Mouse (Mus musculus): Measurements from ENCODE around the gene Zfp93. TPM values are rescaled to one million over a fixed set of nuclear protein-coding genes. Genes with fewer than 3 reads are reported as not detected.

Gene Zfp93
- polyA plus RNA-seq, 1 experiment from 2014 or later, result 1.2 TPM

- DNase-seq, result no peak
- no peak overlapping the region for H3K27ac ChIP-seq (ENCODE audit: low read depth)
- no peak for TF ChIP-seq EP300 (IDR thresholded peaks at IDR 0.05; ENCODE audit: low read depth)
- TF ChIP-seq CTCF (IDR thresholded peaks at IDR 0.05; ENCODE audit: low read depth), result no peak
- H3K9ac ChIP-seq (replicated peaks), result peak overlapping the region; percentile 36
- H3K36me3 ChIP-seq (replicated peaks; ENCODE audit: insufficient read depth, low read length), result no peaks in the 10 kb centered on the region
- peak overlapping the region; percentile 55 for H3K4me3 ChIP-seq (ENCODE audit: low read depth, low read length)
- peaks cover 13% of the 10 kb centered on the region for H3K4me1 ChIP-seq (ENCODE audit: insufficient read depth)
- ATAC-seq, result peak; percentile 47
- peak overlapping the region; percentile 81 for H3K4me2 ChIP-seq (ENCODE audit: low read depth, low read length)
- WGBS (ENCODE audit: insufficient replicate concordance), result 28% methylated on average over 28 of the region's 29 CpGs
- H3K27me3 ChIP-seq (ENCODE audit: insufficient read depth, low read length), result no peaks in the 10 kb centered on the region
- H3K9me3 ChIP-seq (ENCODE audit: low read length), result no peaks in the 10 kb centered on the region
Measured at GRCm38 (mm10) chr7:24315726-24316566, 45.7 kb downstream of the Zfp93 start.

GRCm38 (mm10) chr7:24316567-24317092, 46.4 kb downstream of the Zfp93 start, which contains the start of gene Zfp94:
Gene Zfp94, minus strand, starts transcription at chr7:24316666.
- no peak for TF ChIP-seq CTCF (IDR thresholded peaks at IDR 0.05; ENCODE audit: low read depth)
- TF ChIP-seq EP300 (IDR thresholded peaks at IDR 0.05; ENCODE audit: low read depth), result no peak
- Histone ChIP-seq H3K27me3 (ENCODE audit: insufficient read depth, low read length) (no peaks in the 10 kb centered on the region), H3K9ac (replicated peaks) (peak within 1 kb of the TSS; percentile 36), H3K27ac (ENCODE audit: low read depth) (peak within 1 kb of the TSS; percentile 52), H3K36me3 (replicated peaks; ENCODE audit: insufficient read depth, low read length) (no peaks in the 10 kb centered on the region), H3K4me3 (ENCODE audit: low read depth, low read length) (peak within 1 kb of the TSS; percentile 55), H3K9me3 (ENCODE audit: low read length) (no peaks in the 10 kb centered on the region), H3K4me1 (ENCODE audit: insufficient read depth) (peaks cover 13% of the 10 kb centered on the region), H3K4me2 (ENCODE audit: low read depth, low read length) (peak within 1 kb of the TSS; percentile 81)
- ATAC-seq (peak; percentile 98), DNase-seq (peak; percentile 91)
- under 1% methylated on average over 33 of the region's 33 CpGs for WGBS (ENCODE audit: insufficient replicate concordance)

- Histone ChIP-seq H3K4me3 (ENCODE audit: low read depth, low read length) (no peak overlapping the region), H3K4me2 (ENCODE audit: low read depth, low read length) (no peak overlapping the region), H3K9me3 (ENCODE audit: low read length) (peaks cover 2% of the 10 kb centered on the region; the same call in 1 of the 2 replicates), H3K9ac (replicated peaks) (no peak overlapping the region), H3K36me3 (replicated peaks; ENCODE audit: insufficient read depth, low read length) (no peaks in the 10 kb centered on the region), H3K4me1 (ENCODE audit: insufficient read depth) (peaks cover 13% of the 10 kb centered on the region), H3K27me3 (ENCODE audit: insufficient read depth, low read length) (no peaks in the 10 kb centered on the region), H3K27ac (ENCODE audit: low read depth) (no peak overlapping the region)
- 23% methylated on average over 6 of the region's 6 CpGs for WGBS (ENCODE audit: insufficient replicate concordance)
- ATAC-seq (no peak), DNase-seq (no peak)
- TF ChIP-seq EP300 (IDR thresholded peaks at IDR 0.05; ENCODE audit: low read depth) (no peak), CTCF (IDR thresholded peaks at IDR 0.05; ENCODE audit: low read depth) (no peak)
Measured at GRCm38 (mm10) chr7:24318942-24319341, 48.7 kb downstream of the Zfp93 start.

- Histone ChIP-seq H3K4me2 (ENCODE audit: low read depth, low read length) (no peak overlapping the region), H3K36me3 (replicated peaks; ENCODE audit: insufficient read depth, low read length) (no peaks in the 10 kb centered on the region), H3K4me1 (ENCODE audit: insufficient read depth) (peaks cover 2% of the 10 kb centered on the region; the same call in 1 of the 2 replicates), H3K27ac (ENCODE audit: low read depth) (no peak overlapping the region), H3K9me3 (ENCODE audit: low read length) (peaks cover 7% of the 10 kb centered on the region; the same call in 1 of the 2 replicates), H3K4me3 (ENCODE audit: low read depth, low read length) (no peak overlapping the region), H3K9ac (replicated peaks) (no peak overlapping the region), H3K27me3 (ENCODE audit: insufficient read depth, low read length) (0 out of 2 replicates have a peak, but pooled peaks cover 4% of the 10 kb centered on the region)
- TF ChIP-seq CTCF (IDR thresholded peaks at IDR 0.05; ENCODE audit: low read depth) (no peak), EP300 (IDR thresholded peaks at IDR 0.05; ENCODE audit: low read depth) (no peak)
- ATAC-seq (no peak), DNase-seq (no peak)
- WGBS (ENCODE audit: insufficient replicate concordance), result 62% methylated on average over 4 of the region's 4 CpGs
Measured at GRCm38 (mm10) chr7:24322593-24322992, 52.4 kb downstream of the Zfp93 start.

GRCm38 (mm10) chr7:24325197-24325596, 55.0 kb downstream of the Zfp93 start:
- peaks cover 7% of the 10 kb centered on the region; the same call in 1 of the 2 replicates for H3K9me3 ChIP-seq (ENCODE audit: low read length)
- H3K4me3 ChIP-seq (ENCODE audit: low read depth, low read length), result no peak overlapping the region
- no peak overlapping the region for H3K27ac ChIP-seq (ENCODE audit: low read depth)
- H3K36me3 ChIP-seq (replicated peaks; ENCODE audit: insufficient read depth, low read length), result no peaks in the 10 kb centered on the region
- 80% methylated on average over 6 of the region's 6 CpGs for WGBS (ENCODE audit: insufficient replicate concordance)
- 0 out of 2 replicates have a peak, but pooled peaks cover 4% of the 10 kb centered on the region for H3K27me3 ChIP-seq (ENCODE audit: insufficient read depth, low read length)
- no peak overlapping the region for H3K4me2 ChIP-seq (ENCODE audit: low read depth, low read length)
- H3K4me1 ChIP-seq (ENCODE audit: insufficient read depth), result peaks cover 2% of the 10 kb centered on the region; the same call in 1 of the 2 replicates
- TF ChIP-seq CTCF (IDR thresholded peaks at IDR 0.05; ENCODE audit: low read depth) (no peak), EP300 (IDR thresholded peaks at IDR 0.05; ENCODE audit: low read depth) (no peak)
- DNase-seq (no peak), ATAC-seq (no peak)
- H3K9ac ChIP-seq (replicated peaks), result no peak overlapping the region

GRCm38 (mm10) chr7:24325675-24326128, 55.5 kb downstream of the Zfp93 start:
- H3K36me3 ChIP-seq (replicated peaks; ENCODE audit: insufficient read depth, low read length), result no peaks in the 10 kb centered on the region
- 12% methylated on average over 12 of the region's 13 CpGs for WGBS (ENCODE audit: insufficient replicate concordance)
- H3K9me3 ChIP-seq (ENCODE audit: low read length), result peaks cover 7% of the 10 kb centered on the region; the same call in 1 of the 2 replicates
- no peak overlapping the region for H3K9ac ChIP-seq (replicated peaks)
- peaks cover 2% of the 10 kb centered on the region; the same call in 1 of the 2 replicates for H3K4me1 ChIP-seq (ENCODE audit: insufficient read depth)
- no peak for TF ChIP-seq CTCF (IDR thresholded peaks at IDR 0.05; ENCODE audit: low read depth)
- no peak for TF ChIP-seq EP300 (IDR thresholded peaks at IDR 0.05; ENCODE audit: low read depth)
- DNase-seq (no peak), ATAC-seq (no peak)
- H3K27me3 ChIP-seq (ENCODE audit: insufficient read depth, low read length), result 0 out of 2 replicates have a peak, but pooled peaks cover 4% of the 10 kb centered on the region
- no peak overlapping the region for H3K27ac ChIP-seq (ENCODE audit: low read depth)
- H3K4me2 ChIP-seq (ENCODE audit: low read depth, low read length), result peak overlapping the region; percentile 35; the same call in 1 of the 2 replicates
- no peak overlapping the region for H3K4me3 ChIP-seq (ENCODE audit: low read depth, low read length)
